Mouse (Mus musculus): ENCODE results near the gene Spg7. TPM values are rescaled to one million over a fixed set of nuclear protein-coding genes. Genes with fewer than 3 reads are reported as not detected.

Gene Spg7
- polyA plus RNA-seq, 1 experiment from 2014 or later: 45.8 TPM

DNA sequence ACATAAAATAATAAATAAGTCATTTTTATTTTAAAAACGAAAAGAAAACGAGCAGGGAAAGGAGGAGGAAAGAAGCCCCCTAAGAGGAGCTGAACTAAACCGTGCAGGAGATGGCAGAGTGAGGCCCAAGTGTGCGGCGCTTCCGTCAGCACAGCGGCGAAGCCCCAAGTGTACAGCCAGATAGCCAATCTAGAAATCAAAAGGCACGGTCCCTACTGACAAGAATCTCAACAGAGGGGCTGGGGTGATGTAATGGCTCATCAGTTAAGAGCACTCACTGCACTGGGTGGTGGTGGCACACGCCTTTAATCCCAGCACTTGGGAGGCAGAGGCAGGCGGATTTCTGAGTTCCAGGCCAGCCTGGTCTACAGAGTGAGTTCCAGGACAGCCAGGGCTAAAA, 25.3 kb upstream of the Spg7 start:
- no peak for ATAC-seq (ENCODE audit: low FRiP score)
- Histone ChIP-seq H3K9me3 (ENCODE audit: control insufficient read depth, low read length) (no peaks in the 10 kb centered on the region), H3K27ac (ENCODE audit: low read depth, low read length) (no peak overlapping the region), H3K36me3 (ENCODE audit: control insufficient read depth, insufficient read depth, low read length) (no peaks in the 10 kb centered on the region), H3K9ac (ENCODE audit: low read depth, low read length) (no peak overlapping the region), H3K4me2 (replicated peaks; ENCODE audit: low read depth, low read length) (no peak overlapping the region), H3K27me3 (ENCODE audit: control insufficient read depth, insufficient read depth, low read length) (no peaks in the 10 kb centered on the region), H3K4me1 (replicated peaks; ENCODE audit: control insufficient read depth, insufficient read depth, low read length) (peaks cover 5% of the 10 kb centered on the region; the same call in 1 of the 2 replicates), H3K4me3 (ENCODE audit: low read depth, low read length) (no peak overlapping the region)
- no peak for DNase-seq (ENCODE audit: low spot score)
- WGBS: 94% methylated on average over 11 of the region's 11 CpGs

DNA sequence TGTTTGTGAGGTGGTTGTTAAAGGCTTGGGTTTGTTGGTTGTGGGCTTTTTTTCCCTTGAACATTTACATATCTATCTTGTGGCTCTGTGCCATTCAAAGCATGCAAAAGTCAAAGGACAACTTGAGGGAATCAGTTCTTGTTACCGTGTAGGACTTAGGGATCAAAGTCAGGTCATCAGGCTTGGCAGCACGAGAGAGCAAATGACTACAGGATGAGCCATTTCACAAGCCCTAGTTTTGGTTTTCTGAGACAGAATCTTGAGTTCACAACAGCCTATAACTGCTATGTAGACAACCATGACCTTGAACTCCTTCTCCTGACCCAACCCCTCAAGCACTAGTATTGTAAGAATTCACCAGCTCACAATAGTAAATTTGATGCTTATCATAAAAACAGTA, 24.4 kb upstream of the Spg7 start:
- Histone ChIP-seq H3K36me3 (ENCODE audit: control insufficient read depth, insufficient read depth, low read length) (no peaks in the 10 kb centered on the region), H3K9ac (ENCODE audit: low read depth, low read length) (no peak overlapping the region), H3K27me3 (ENCODE audit: control insufficient read depth, insufficient read depth, low read length) (no peaks in the 10 kb centered on the region), H3K4me1 (replicated peaks; ENCODE audit: control insufficient read depth, insufficient read depth, low read length) (peaks cover 5% of the 10 kb centered on the region; the same call in 1 of the 2 replicates), H3K27ac (ENCODE audit: low read depth, low read length) (no peak overlapping the region), H3K4me2 (replicated peaks; ENCODE audit: low read depth, low read length) (no peak overlapping the region), H3K9me3 (ENCODE audit: control insufficient read depth, low read length) (no peaks in the 10 kb centered on the region), H3K4me3 (ENCODE audit: low read depth, low read length) (no peak overlapping the region)
- DNase-seq (ENCODE audit: low spot score) (no peak), ATAC-seq (ENCODE audit: low FRiP score) (no peak)
- 67% methylated on average over 2 of the region's 2 CpGs for WGBS

DNA sequence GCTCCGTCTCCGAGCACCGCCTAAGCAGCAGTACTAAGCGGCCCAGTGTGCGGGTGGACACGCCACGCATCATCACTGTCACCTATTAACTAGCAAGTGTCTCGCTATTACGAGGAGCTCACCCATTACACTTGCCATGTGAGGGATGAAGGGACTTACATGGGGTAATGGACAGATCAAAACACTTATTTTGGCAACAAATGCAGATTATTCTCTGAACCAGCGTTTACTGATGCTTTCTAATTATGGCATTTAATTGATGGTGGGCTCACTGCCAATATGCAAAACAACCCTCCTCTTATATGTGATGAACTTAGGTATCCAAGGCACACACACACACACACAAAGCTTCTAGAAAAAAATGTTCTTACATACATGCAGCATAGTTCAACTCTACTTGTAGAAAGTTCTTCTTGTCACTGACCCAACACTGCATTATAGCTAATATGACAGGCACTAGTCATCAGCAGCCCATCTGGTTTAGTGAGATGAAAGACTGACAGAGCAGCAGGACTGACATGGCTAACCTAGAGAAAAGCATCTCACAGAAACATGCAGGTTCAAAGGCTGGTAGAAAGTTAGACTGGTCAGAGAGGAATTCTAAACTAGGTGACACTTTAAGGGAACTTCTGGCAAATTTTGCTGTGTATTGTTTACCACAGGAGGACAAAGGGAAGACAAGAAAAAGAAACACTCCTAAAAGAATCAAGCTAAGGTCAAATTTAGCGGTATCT, 23.2 kb upstream of the Spg7 start:
- peak overlapping the region; percentile 28; the same call in 1 of the 2 replicates for H3K9ac ChIP-seq (ENCODE audit: low read depth, low read length)
- DNase-seq (ENCODE audit: low spot score): peak; percentile 23
- no peak for ATAC-seq (ENCODE audit: low FRiP score)
- H3K36me3 ChIP-seq (ENCODE audit: control insufficient read depth, insufficient read depth, low read length): no peaks in the 10 kb centered on the region
- H3K27ac ChIP-seq (ENCODE audit: low read depth, low read length): no peak overlapping the region
- no peaks in the 10 kb centered on the region for H3K9me3 ChIP-seq (ENCODE audit: control insufficient read depth, low read length)
- peak overlapping the region; percentile 100; the same call in 1 of the 2 replicates for H3K4me3 ChIP-seq (ENCODE audit: low read depth, low read length)
- H3K4me1 ChIP-seq (replicated peaks; ENCODE audit: control insufficient read depth, insufficient read depth, low read length): peaks cover 5% of the 10 kb centered on the region; the same call in 1 of the 2 replicates
- no peaks in the 10 kb centered on the region for H3K27me3 ChIP-seq (ENCODE audit: control insufficient read depth, insufficient read depth, low read length)
- peak overlapping the region; percentile 75 for H3K4me2 ChIP-seq (replicated peaks; ENCODE audit: low read depth, low read length)
- WGBS: 47% methylated on average over 11 of the region's 11 CpGs

DNA sequence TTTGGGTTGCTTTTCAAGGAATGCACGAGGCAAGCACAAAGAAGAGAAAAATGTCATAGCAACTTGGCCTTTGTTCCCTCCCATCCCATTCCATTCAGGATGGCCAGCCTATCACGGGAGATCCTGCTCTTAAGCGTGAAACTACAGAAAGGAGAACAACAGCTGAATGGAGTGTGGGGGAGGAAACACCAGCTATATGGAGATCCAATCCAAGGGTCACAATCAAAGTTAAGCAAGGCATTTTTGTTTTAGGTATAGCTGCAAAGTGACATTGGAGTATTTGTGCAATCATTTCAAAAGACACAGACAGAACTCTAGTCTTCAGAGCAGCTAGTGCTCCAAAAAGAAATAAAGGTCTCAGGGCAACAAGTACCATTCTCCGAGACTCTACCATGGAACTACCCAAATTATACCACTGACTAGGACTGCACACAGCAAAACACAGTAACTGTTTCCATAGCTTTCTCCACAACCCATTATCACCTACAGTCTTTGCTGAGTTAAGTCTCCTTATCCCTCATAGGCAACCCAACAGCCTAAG, 22.6 kb upstream of the Spg7 start:
- H3K4me3 ChIP-seq (ENCODE audit: low read depth, low read length): peak overlapping the region; percentile 100
- DNase-seq (ENCODE audit: low spot score) (peak; percentile 55), ATAC-seq (ENCODE audit: low FRiP score) (no peak)
- H3K27me3 ChIP-seq (ENCODE audit: control insufficient read depth, insufficient read depth, low read length): no peaks in the 10 kb centered on the region
- H3K9ac ChIP-seq (ENCODE audit: low read depth, low read length): peak overlapping the region; percentile 98
- H3K9me3 ChIP-seq (ENCODE audit: control insufficient read depth, low read length): no peaks in the 10 kb centered on the region
- 5% methylated on average over 4 of the region's 4 CpGs for WGBS
- H3K4me2 ChIP-seq (replicated peaks; ENCODE audit: low read depth, low read length): peak overlapping the region; percentile 75
- H3K4me1 ChIP-seq (replicated peaks; ENCODE audit: control insufficient read depth, insufficient read depth, low read length): peaks cover 5% of the 10 kb centered on the region; the same call in 1 of the 2 replicates
- no peaks in the 10 kb centered on the region for H3K36me3 ChIP-seq (ENCODE audit: control insufficient read depth, insufficient read depth, low read length)
- peak overlapping the region; percentile 97; the same call in 1 of the 2 replicates for H3K27ac ChIP-seq (ENCODE audit: low read depth, low read length)

DNA sequence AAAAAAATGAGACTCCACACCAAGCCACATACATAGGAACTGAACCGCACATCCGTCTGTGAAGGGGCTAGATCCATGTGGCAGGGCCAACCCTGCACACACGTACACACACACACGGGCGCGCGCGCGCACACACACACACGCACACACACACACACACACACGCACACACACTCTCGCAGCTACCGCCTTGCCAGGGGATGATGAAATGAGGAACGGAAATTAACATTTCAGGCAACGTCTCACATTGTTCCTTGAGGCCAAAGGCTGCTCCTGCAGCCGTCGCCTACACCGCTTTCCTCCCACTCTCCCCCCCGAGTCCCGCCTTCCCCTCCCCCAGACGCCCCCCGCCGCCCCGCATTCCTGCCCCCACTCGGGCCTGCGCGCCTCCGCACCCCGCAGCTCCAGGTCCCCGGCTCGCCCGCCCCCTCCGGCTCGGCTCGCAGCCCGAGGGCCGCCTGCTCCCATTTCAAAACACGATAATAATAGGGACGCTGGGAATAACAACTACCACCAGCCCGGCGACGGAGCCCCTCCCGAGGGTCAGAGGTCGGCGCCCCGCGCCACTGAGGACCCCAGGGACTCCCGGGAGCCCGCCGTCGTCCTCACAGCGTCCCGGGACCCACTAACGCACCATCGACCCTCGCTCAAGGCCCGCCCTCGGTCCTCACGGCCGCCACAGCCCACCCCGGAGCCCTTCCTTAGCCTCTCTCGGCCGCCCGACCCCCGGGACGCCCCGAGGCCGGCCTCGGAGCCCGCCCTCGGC, 21.6 kb upstream of the Spg7 start:
- ATAC-seq (ENCODE audit: low FRiP score): peak; percentile 31
- WGBS: under 1% methylated on average over 38 of the region's 71 CpGs

DNA sequence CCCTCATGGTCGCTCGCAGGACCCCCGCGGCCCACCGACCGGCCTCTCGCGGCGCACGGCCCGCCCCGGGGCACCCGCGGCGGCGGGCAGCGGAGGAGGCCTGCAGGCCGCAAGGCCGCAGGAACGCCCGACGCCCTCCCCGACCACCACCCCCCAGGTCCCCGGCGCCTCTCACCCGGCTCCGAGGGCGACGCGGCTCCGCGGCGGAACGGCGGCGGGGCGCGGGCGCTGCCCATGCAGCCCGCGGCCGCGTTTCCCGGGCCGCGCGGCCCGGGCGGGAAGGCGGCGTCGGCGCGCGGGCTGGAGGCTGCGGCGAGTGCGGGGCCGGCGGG, 21.0 kb upstream of the Spg7 start:
- no peaks in the 10 kb centered on the region for H3K36me3 ChIP-seq (ENCODE audit: control insufficient read depth, insufficient read depth, low read length)
- no peaks in the 10 kb centered on the region for H3K27me3 ChIP-seq (ENCODE audit: control insufficient read depth, insufficient read depth, low read length)
- ATAC-seq (ENCODE audit: low FRiP score): peak; percentile 28
- peak overlapping the region; percentile 100 for H3K4me3 ChIP-seq (ENCODE audit: low read depth, low read length)
- H3K9ac ChIP-seq (ENCODE audit: low read depth, low read length): peak overlapping the region; percentile 98
- DNase-seq (ENCODE audit: low spot score): no peak
- H3K27ac ChIP-seq (ENCODE audit: low read depth, low read length): peak overlapping the region; percentile 97
- H3K4me1 ChIP-seq (replicated peaks; ENCODE audit: control insufficient read depth, insufficient read depth, low read length): peaks cover 5% of the 10 kb centered on the region; the same call in 1 of the 2 replicates
- WGBS: 2% methylated on average over 37 of the region's 60 CpGs
- H3K4me2 ChIP-seq (replicated peaks; ENCODE audit: low read depth, low read length): peak overlapping the region; percentile 75
- no peaks in the 10 kb centered on the region for H3K9me3 ChIP-seq (ENCODE audit: control insufficient read depth, low read length)

More for the DNA sequence above, 21.6 kb upstream of the Spg7 start:
- Histone ChIP-seq H3K27me3 (ENCODE audit: control insufficient read depth, insufficient read depth, low read length) (no peaks in the 10 kb centered on the region), H3K9ac (ENCODE audit: low read depth, low read length) (peak overlapping the region; percentile 98), H3K4me3 (ENCODE audit: low read depth, low read length) (peak overlapping the region; percentile 100), H3K9me3 (ENCODE audit: control insufficient read depth, low read length) (no peaks in the 10 kb centered on the region), H3K4me2 (replicated peaks; ENCODE audit: low read depth, low read length) (peak overlapping the region; percentile 75), H3K27ac (ENCODE audit: low read depth, low read length) (peak overlapping the region; percentile 97), H3K36me3 (ENCODE audit: control insufficient read depth, insufficient read depth, low read length) (no peaks in the 10 kb centered on the region), H3K4me1 (replicated peaks; ENCODE audit: control insufficient read depth, insufficient read depth, low read length) (peaks cover 5% of the 10 kb centered on the region; the same call in 1 of the 2 replicates)
- peak; percentile 72 for DNase-seq (ENCODE audit: low spot score)

DNA sequence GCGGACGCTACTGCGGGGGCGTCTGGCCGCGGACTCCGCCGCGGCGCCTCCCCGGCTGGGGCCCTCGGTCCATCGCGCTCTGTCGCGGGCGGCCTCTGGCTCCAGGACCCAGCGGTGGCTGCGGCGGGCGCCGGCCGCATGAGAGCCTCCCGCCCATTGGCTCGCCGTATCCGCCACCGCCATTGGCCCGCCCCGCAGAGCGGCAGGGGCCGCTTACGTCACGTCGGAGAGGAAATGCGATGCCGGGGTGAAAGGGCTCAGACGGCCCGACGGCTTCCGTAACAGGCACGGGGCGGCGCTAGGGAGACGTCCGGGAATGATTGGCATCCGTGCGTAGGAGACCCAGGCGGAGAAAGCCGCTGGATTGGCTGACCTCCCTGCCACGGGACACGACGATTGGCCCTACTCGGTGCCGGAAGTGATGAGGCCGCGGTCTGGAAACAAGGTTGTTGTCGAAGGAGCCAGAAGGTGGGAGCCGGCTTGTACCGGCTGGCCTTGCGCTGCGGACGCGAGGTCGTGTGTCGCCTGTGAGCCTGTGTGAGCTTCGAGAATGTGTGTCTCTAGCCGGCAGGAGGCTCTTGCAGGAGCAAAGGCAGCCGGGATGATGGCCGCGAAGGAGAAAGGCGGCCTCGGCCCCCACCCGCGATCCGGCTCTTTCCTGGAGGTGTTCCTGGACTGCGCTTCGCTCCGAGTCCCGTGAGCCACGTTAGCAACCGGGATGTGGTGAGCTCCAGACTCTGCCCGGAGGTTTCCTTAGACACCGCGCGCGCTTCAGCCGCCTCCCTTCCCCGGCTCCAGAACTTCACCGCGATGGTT, 20.4 kb upstream of the Spg7 start, which contains the start of gene Ankrd11:
Gene Ankrd11 (minus strand): TSS at position 120 of the 816 bp plus-strand sequence.
- DNase-seq (ENCODE audit: low spot score): peak; percentile 99
- under 1% methylated on average over 83 of the region's 91 CpGs for WGBS

More for the DNA sequence above, 20.4 kb upstream of the Spg7 start, which contains the start of gene Ankrd11:
- Histone ChIP-seq H3K4me2 (replicated peaks; ENCODE audit: low read depth, low read length) (peak within 1 kb of the TSS; percentile 75), H3K36me3 (ENCODE audit: control insufficient read depth, insufficient read depth, low read length) (no peaks in the 10 kb centered on the region), H3K27me3 (ENCODE audit: control insufficient read depth, insufficient read depth, low read length) (no peaks in the 10 kb centered on the region), H3K27ac (ENCODE audit: low read depth, low read length) (peak within 1 kb of the TSS; percentile 97), H3K4me3 (ENCODE audit: low read depth, low read length) (peak within 1 kb of the TSS; percentile 100), H3K4me1 (replicated peaks; ENCODE audit: control insufficient read depth, insufficient read depth, low read length) (peaks cover 5% of the 10 kb centered on the region; the same call in 1 of the 2 replicates), H3K9me3 (ENCODE audit: control insufficient read depth, low read length) (no peaks in the 10 kb centered on the region), H3K9ac (ENCODE audit: low read depth, low read length) (peak within 1 kb of the TSS; percentile 98)
- ATAC-seq (ENCODE audit: low FRiP score): peak; percentile 97
